Mouse (Mus musculus) midbrain, embryonic 14.5 days (tissue): ENCODE data around the gene Cd55. TPM values are rescaled to one million over a fixed set of nuclear protein-coding genes. Genes with fewer than 3 reads are reported as not detected.
A peak's percentile ranks its signal among the peaks of the same experiment; 100 is the strongest.

Experiments used
- ATAC-seq: fragments of 200-750 bp; cut with Nextera tagmentation; 2 replicates; pipeline ENCODE4 v1.8.0; 2017; ENCODE audit warnings: moderate number of reproducible peaks, moderate library complexity; ENCODE audit not compliant: low FRiP score, low TSS enrichment
- DNase-seq: peaks from one replicate; pipeline ENCODE4 v3.0.0-alpha.2; 2015
- H3K27ac ChIP-seq: fragments of 300-500 bp; sonication (generic); replicated peaks from 2 replicates; pipeline ENCODE4 v1.5.1; 2014; ENCODE audit warnings: mild to moderate bottlenecking, low read depth, low read length, moderate library complexity
- H3K27me3 ChIP-seq: fragments of 300-500 bp; sonication (generic); 2 replicates; pipeline ENCODE4 v1.6.1; 2014; ENCODE audit warnings: low read length, control low read depth, mixed read lengths; ENCODE audit not compliant: control insufficient read depth, insufficient read depth
- H3K36me3 ChIP-seq: fragments of 300-500 bp; sonication (generic); 2 replicates; pipeline ENCODE4 v1.6.1; 2014; ENCODE audit warnings: low read length, control low read depth; ENCODE audit not compliant: control insufficient read depth, insufficient read depth
- H3K4me1 ChIP-seq: fragments of 300-500 bp; sonication (generic); 2 replicates; pipeline ENCODE4 v1.6.1; 2014; ENCODE audit warnings: mild to moderate bottlenecking, antibody characterized with exemption, low read length, control low read depth; ENCODE audit not compliant: control insufficient read depth, insufficient read depth
- H3K4me2 ChIP-seq: fragments of 300-500 bp; sonication (generic); 2 replicates; pipeline ENCODE4 v1.6.1; 2014; ENCODE audit warnings: mild to moderate bottlenecking, low read length, moderate library complexity
- H3K4me3 ChIP-seq: fragments of 300-500 bp; sonication (generic); replicated peaks from 2 replicates; pipeline ENCODE4 v1.5.1; 2014; ENCODE audit warnings: low read depth, low read length
- H3K9ac ChIP-seq: fragments of 300-500 bp; sonication (generic); replicated peaks from 2 replicates; pipeline ENCODE4 v1.6.1; 2014; ENCODE audit warnings: mild to moderate bottlenecking, low read length, moderate library complexity
- H3K9me3 ChIP-seq: fragments of 300-500 bp; sonication (generic); 2 replicates; pipeline ENCODE4 v1.6.1; 2016; ENCODE audit warnings: low read length, control low read depth, mixed read lengths; ENCODE audit not compliant: control insufficient read depth
- WGBS: fragments of 180-500 bp; shearing (Covaris S2); extraction: QIAGEN DNeasy Blood & Tissue Kit; methylation state at CpG from one replicate; pipeline ENCODE4 v1.1.7; 2014; 5-methylcytosine and 5-hydroxymethylcytosine counted together
- polyA plus RNA-seq: library from polyadenylated mRNA; unstranded; fragments of >200 nt; fragmentation: Nextera tagmentation; extraction: Ambion mirVana; gene quantifications from 2 replicates; pipeline ENCODE4 v1.2.1, GENCODE M21; 2014

Cd55 gene
- polyA plus RNA-seq, 1 experiment from 2014 or later = 6.1 TPM

- Histone ChIP-seq H3K27ac (no peak overlapping the region), H3K9me3 (no peaks in the 10 kb centered on the region), H3K9ac (no peak overlapping the region), H3K4me1 (no peaks in the 10 kb centered on the region), H3K27me3 (no peaks in the 10 kb centered on the region), H3K4me3 (no peak overlapping the region), H3K4me2 (no peak overlapping the region), H3K36me3 (no peaks in the 10 kb centered on the region)
- WGBS = 90% methylated on average over 10 of the region's 10 CpGs
- DNase-seq (no peak), ATAC-seq (no peak)
Observed at GRCm38 (mm10) chr1:130485828-130486620, 23.5 kb upstream of the Cd55 start.

- DNase-seq (no peak), ATAC-seq (no peak)
- no peaks in the 10 kb centered on the region for H3K27me3 ChIP-seq
Observed at GRCm38 (mm10) chr1:130485376-130485775, 22.8 kb upstream of the Cd55 start.

GRCm38 (mm10) chr1:130474936-130475335, 12.4 kb upstream of the Cd55 start:
- no peaks in the 10 kb centered on the region for H3K9me3 ChIP-seq
- 93% methylated on average over 6 of the region's 6 CpGs for WGBS
- H3K27ac ChIP-seq = no peak overlapping the region
- H3K4me1 ChIP-seq = no peaks in the 10 kb centered on the region
- H3K4me3 ChIP-seq = no peak overlapping the region
- H3K9ac ChIP-seq = no peak overlapping the region
- H3K36me3 ChIP-seq = no peaks in the 10 kb centered on the region
- H3K27me3 ChIP-seq = no peaks in the 10 kb centered on the region
- H3K4me2 ChIP-seq = no peak overlapping the region
- DNase-seq (no peak), ATAC-seq (no peak)

More at GRCm38 (mm10) chr1:130485376-130485775, 22.8 kb upstream of the Cd55 start:
- WGBS = 84% methylated on average over 2 of the region's 2 CpGs
- no peak overlapping the region for H3K27ac ChIP-seq
- no peaks in the 10 kb centered on the region for H3K36me3 ChIP-seq
- no peaks in the 10 kb centered on the region for H3K9me3 ChIP-seq
- H3K9ac ChIP-seq = no peak overlapping the region
- H3K4me1 ChIP-seq = no peaks in the 10 kb centered on the region
- no peak overlapping the region for H3K4me2 ChIP-seq
- H3K4me3 ChIP-seq = no peak overlapping the region

GRCm38 (mm10) chr1:130474226-130474625, 11.7 kb upstream of the Cd55 start:
- ATAC-seq = no peak
- Histone ChIP-seq H3K27ac (no peak overlapping the region), H3K9ac (no peak overlapping the region), H3K9me3 (no peaks in the 10 kb centered on the region), H3K36me3 (no peaks in the 10 kb centered on the region), H3K4me1 (no peaks in the 10 kb centered on the region), H3K4me2 (no peak overlapping the region), H3K4me3 (no peak overlapping the region), H3K27me3 (no peaks in the 10 kb centered on the region)
- no peak for DNase-seq
- 27% methylated on average over 1 of the region's 1 CpGs for WGBS

- no peak overlapping the region for H3K4me2 ChIP-seq
- H3K9me3 ChIP-seq = no peaks in the 10 kb centered on the region
- no peaks in the 10 kb centered on the region for H3K4me1 ChIP-seq
- H3K27me3 ChIP-seq = no peaks in the 10 kb centered on the region
- no peak overlapping the region for H3K27ac ChIP-seq
- no peak for ATAC-seq
- H3K4me3 ChIP-seq = no peak overlapping the region
- DNase-seq = no peak
- H3K9ac ChIP-seq = no peak overlapping the region
- H3K36me3 ChIP-seq = no peaks in the 10 kb centered on the region
- 91% methylated on average over 4 of the region's 4 CpGs for WGBS
Observed at GRCm38 (mm10) chr1:130470074-130470473, 7.5 kb upstream of the Cd55 start.

- Histone ChIP-seq H3K27ac (no peak overlapping the region), H3K9ac (no peak overlapping the region), H3K4me1 (no peaks in the 10 kb centered on the region), H3K36me3 (no peaks in the 10 kb centered on the region), H3K9me3 (no peaks in the 10 kb centered on the region), H3K27me3 (no peaks in the 10 kb centered on the region), H3K4me2 (no peak overlapping the region), H3K4me3 (no peak overlapping the region)
- no peak for DNase-seq
- WGBS = 82% methylated on average over 2 of the region's 2 CpGs
- no peak for ATAC-seq
Observed at GRCm38 (mm10) chr1:130467453-130467852, 4.9 kb upstream of the Cd55 start.

- Histone ChIP-seq H3K4me1 (no peaks in the 10 kb centered on the region), H3K9ac (no peak overlapping the region), H3K9me3 (no peaks in the 10 kb centered on the region), H3K27ac (no peak overlapping the region), H3K36me3 (no peaks in the 10 kb centered on the region), H3K4me3 (no peak overlapping the region), H3K4me2 (no peak overlapping the region), H3K27me3 (no peaks in the 10 kb centered on the region)
- ATAC-seq (no peak), DNase-seq (no peak)
Observed at GRCm38 (mm10) chr1:130464173-130464572, 1.6 kb upstream of the Cd55 start.

- DNase-seq (peak; percentile 66), ATAC-seq (peak; percentile 82; the same call in 1 of the 2 replicates)
- Histone ChIP-seq H3K27ac (peak overlapping the region; percentile 74), H3K4me2 (peak overlapping the region; percentile 77), H3K4me1 (no peaks in the 10 kb centered on the region), H3K9ac (peak overlapping the region; percentile 73), H3K27me3 (no peaks in the 10 kb centered on the region), H3K9me3 (no peaks in the 10 kb centered on the region), H3K4me3 (peak overlapping the region; percentile 71), H3K36me3 (no peaks in the 10 kb centered on the region)
- WGBS = 5% methylated on average over 4 of the region's 4 CpGs
Observed at GRCm38 (mm10) chr1:130462867-130463266, 323 bp upstream of the Cd55 start.

- no peaks in the 10 kb centered on the region for H3K9me3 ChIP-seq
- WGBS = 93% methylated on average over 2 of the region's 2 CpGs
- ATAC-seq = no peak
- DNase-seq = no peak
- no peaks in the 10 kb centered on the region for H3K4me1 ChIP-seq
- H3K9ac ChIP-seq = no peak overlapping the region
- H3K36me3 ChIP-seq = no peaks in the 10 kb centered on the region
- no peak overlapping the region for H3K4me3 ChIP-seq
- H3K4me2 ChIP-seq = no peak overlapping the region
- H3K27me3 ChIP-seq = no peaks in the 10 kb centered on the region
- no peak overlapping the region for H3K27ac ChIP-seq
Observed at GRCm38 (mm10) chr1:130455111-130455510, 7.4 kb downstream of the Cd55 start.
